Mouse (Mus musculus): Measurements from ENCODE around the gene Cluap1. TPM values are rescaled to one million over a fixed set of nuclear protein-coding genes. Genes with fewer than 3 reads are reported as not detected.
A peak's percentile ranks its signal among the peaks of the same experiment; 100 is the strongest.
"Not testable (repeated sequence)": the region's sequence is repeated elsewhere in the genome, so short reads cannot be mapped to it uniquely, and the experiment has no call there.

Gene Cluap1
- total RNA-seq, 2 experiments from 2014 or later: 6.4 to 6.9 TPM

DNA sequence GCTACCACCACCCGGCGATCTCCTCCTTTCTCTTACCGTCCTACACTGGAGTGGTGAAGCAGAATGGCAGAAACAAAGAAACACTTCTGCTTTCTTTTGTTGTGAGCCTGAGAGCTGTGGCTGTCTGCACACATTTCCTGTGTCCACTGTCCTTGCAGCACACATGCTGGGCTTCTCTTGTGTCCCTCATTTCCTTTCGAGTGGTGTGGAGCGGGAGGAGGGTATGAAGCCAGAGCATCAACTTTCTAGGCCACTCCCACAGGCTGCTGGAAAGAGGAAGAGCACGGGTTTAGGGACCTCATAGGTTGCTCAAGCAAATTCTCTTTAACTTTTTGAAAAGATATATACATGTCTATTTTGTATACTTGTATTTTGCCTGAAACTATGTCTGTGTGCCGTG lies 20.6 kb downstream of the Cluap1 start:
- no peak for DNase-seq
- intact Hi-C loops (cut with DNase I; ENCODE audit: low total_unique reads): no loop called here

GRCm38 (mm10) chr16:3933536-3933935 lies 24.9 kb downstream of the Cluap1 start:
- intact Hi-C loops (cut with DNase I; ENCODE audit: low total_unique reads): no loop called here
- DNase-seq: no peak

DNA sequence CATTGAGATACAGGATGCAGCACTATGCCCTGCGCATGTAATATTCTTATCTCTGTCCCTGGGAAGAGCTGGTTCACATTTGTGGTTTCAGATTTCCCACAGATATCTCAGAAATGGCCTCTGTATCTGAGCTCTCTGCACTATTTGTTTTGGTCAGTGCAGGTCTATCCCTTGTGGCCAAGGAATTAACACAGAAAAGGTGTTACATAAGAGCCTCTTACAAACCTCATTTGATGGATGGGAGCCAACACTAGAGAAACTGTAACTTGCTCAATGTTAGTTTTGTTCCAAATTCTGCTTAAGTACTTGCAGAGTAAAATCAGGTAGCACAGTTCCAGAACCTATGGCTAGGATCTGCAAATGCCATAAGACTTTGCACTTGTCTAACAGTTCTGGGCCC lies 25.5 kb downstream of the Cluap1 start:
- DNase-seq: no peak
- intact Hi-C loops (cut with DNase I; ENCODE audit: low total_unique reads): no loop called here

GRCm38 (mm10) chr16:3934701-3935100 lies 26.1 kb downstream of the Cluap1 start:
- intact Hi-C loops (cut with DNase I; ENCODE audit: low total_unique reads): no loop called here
- DNase-seq: no peak

DNA sequence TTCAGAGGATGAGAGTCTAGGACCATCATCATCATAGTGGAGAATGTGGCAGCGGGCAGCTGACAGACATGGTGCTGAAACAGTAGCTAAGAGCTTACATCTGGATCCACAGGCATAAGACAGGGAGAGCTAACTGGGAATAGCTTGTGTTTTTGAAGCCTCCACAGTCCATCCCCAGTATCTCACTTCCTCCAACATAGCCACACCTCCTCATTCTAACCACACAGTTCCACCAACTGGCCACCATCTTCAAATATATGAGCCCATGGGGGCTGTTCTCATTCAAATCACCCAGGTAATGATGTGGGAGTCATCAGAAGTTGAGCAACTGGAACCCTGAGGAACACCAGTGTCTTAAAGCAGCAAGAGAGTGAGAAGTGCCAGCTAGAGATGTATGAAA lies 42.5 kb downstream of the Cluap1 start:
- no peak for DNase-seq
- intact Hi-C loops (cut with DNase I; ENCODE audit: low total_unique reads): no loop called here

- intact Hi-C loops (cut with DNase I; ENCODE audit: low total_unique reads): no loop called here
- peak; percentile 54 for DNase-seq
Observed at GRCm38 (mm10) chr16:3956369-3956768, 47.8 kb downstream of the Cluap1 start.

DNA sequence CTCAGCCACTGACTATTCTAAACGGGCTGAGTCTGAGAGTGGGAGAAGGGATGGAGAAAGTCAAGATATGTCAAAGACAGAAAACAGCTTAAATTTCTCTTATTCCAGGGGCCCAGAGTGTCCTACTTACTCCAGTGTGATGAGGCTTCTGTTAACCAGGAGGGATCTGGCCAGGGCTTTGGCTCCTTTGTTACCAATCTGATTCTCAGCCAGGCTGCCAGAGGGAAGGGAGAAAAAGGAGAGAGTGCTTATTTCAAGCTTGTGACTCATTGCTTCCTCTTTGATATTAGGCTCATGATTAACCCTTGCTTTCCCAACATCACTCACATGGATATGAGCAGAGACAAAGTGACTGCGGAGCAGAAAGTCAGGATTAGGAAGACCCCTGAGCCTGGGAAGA lies 50.7 kb downstream of the Cluap1 start:
- intact Hi-C loops (cut with DNase I; ENCODE audit: low total_unique reads): no loop called here
- no peak for DNase-seq

- intact Hi-C loops (cut with DNase I; ENCODE audit: low total_unique reads): no loop called here
- no peak for DNase-seq
Observed at GRCm38 (mm10) chr16:3964990-3965389, 56.4 kb downstream of the Cluap1 start.

GRCm38 (mm10) chr16:3965534-3965933 lies 56.9 kb downstream of the Cluap1 start:
- no peak for DNase-seq
- intact Hi-C loops (cut with DNase I; ENCODE audit: low total_unique reads): no loop called here

DNA sequence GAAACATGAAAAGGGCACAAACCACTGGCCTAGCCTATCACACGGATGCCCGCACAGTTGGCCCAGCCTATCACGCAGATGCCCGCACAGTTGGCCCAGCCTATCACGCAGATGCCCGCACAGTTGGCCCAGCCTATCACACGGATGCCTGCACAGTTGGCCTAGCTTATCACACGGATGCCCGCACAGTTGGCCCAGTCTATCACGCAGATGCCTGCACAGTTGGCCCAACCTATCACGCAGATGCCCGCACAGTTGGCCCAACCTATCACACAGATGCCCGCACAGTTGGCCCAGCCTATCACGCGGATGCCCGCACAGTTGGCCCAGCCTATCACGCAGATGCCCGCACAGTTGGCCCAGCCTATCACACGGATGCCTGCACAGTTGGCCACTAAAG lies 65.9 kb downstream of the Cluap1 start:
- intact Hi-C loops (cut with DNase I; ENCODE audit: low total_unique reads); DNase-seq: not testable (repeated sequence)

- no peak for DNase-seq
- intact Hi-C loops (cut with DNase I; ENCODE audit: low total_unique reads): no loop called here
Observed at GRCm38 (mm10) chr16:3975658-3976057, 67.1 kb downstream of the Cluap1 start.

- no peak for DNase-seq
- intact Hi-C loops (cut with DNase I; ENCODE audit: low total_unique reads): no loop called here
Observed at GRCm38 (mm10) chr16:3976251-3976671, 67.7 kb downstream of the Cluap1 start, which contains the start of gene Nlrc3. Gene Nlrc3 (minus strand): TSS chr16:3976632.

GRCm38 (mm10) chr16:3976712-3977111 lies 68.1 kb downstream of the Cluap1 start:
- DNase-seq: no peak
- intact Hi-C loops (cut with DNase I; ENCODE audit: low total_unique reads): no loop called here

GRCm38 (mm10) chr16:3982173-3982572 lies 73.6 kb downstream of the Cluap1 start:
- no peak for DNase-seq
- intact Hi-C loops (cut with DNase I; ENCODE audit: low total_unique reads): no loop called here

DNA sequence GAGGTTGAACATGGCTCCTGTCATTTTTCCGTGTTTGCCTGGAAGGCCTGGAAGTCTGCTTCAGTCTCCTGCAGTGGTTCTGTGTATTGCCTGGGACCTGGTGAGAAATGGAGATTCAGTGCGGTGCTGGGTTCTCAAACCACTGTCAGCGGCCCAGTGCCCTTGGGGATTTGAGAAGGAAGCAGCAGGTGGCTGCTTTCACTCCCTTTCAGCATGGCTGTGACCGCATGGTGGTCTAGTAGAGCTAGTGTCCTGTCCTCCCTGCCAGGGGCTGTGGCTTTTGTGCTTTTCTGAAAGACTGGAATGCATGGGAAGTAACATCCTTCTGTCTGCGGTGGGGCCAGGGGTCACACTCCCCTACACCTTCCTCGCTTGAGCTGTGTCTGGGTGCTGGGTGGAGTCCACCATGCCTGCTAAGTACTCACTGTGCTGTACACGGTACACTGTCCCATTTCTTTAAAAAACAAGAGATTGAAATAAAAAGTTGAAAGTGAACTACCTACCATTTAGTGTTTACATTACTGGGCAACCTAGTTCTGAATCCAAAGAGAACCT lies 74.6 kb downstream of the Cluap1 start:
- intact Hi-C loops (cut with DNase I; ENCODE audit: low total_unique reads): no loop called here
- DNase-seq: no peak

DNA sequence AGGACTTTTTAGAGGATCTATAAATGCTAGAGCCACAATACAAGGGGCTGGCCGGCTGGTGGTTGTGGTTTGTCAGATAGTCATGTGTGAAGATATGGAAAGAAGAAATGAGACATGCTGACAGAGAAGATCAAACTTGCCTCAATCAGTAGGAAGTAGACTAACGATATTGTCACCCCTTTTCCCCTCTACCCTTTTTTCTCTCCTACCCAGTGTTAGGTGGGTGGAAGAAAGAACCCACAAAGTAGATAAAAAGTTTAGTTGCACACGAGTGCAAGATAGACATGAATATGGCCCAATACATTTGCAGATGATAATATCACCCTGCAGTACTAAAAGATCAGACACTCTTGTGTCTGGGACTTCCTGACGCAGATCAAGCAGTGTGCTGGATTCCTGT lies 79.8 kb downstream of the Cluap1 start:
- intact Hi-C loops (cut with DNase I; ENCODE audit: low total_unique reads): no loop called here
- no peak for DNase-seq

Small RNA genes within 50 kb of the gene (microRNA-seq; reads per million reads assigned to microRNA genes)
- 0 reads per million in 2 experiments for gene Gm23493

Other genes starting within 250 kb of the Cluap1 start
- gene Mefv, start 190.7 kb upstream of the Cluap1 start, total RNA-seq (2021): not detected
- 1 to 10 TPM; 6.0 to 6.7 TPM for gene Zfp263, start 164.7 kb upstream of the Cluap1 start, total RNA-seq (2021)
- not detected for gene Olfr15, start 77.9 kb upstream of the Cluap1 start, total RNA-seq (2021)
- gene Zfp174, start 61.5 kb upstream of the Cluap1 start, total RNA-seq (2021): 1 to 10 TPM; 1.2 to 1.3 TPM
- 10 to 100 TPM; 24.8 to 24.9 TPM for gene Naa60, start 36.4 kb upstream of the Cluap1 start, total RNA-seq (2021)
- gene Zfp597, start 24.2 kb upstream of the Cluap1 start, total RNA-seq (2021): 1 to 10 TPM; 5.6 to 6.8 TPM
- under 1 TPM; 0.45 to 0.58 TPM for gene Gm20695, start 24.2 kb upstream of the Cluap1 start, total RNA-seq (2021)
- 1 to 10 TPM; 1.7 to 2.2 TPM for gene 1700037C18Rik, start 112 bp upstream of the Cluap1 start, total RNA-seq (2021)
- gene Nlrc3, start 67.8 kb downstream of the Cluap1 start, total RNA-seq (2021): 1 to 10 TPM; 3.1 to 5.3 TPM
- gene Slx4, start 95.0 kb downstream of the Cluap1 start, total RNA-seq (2021): 1 to 10 TPM; 5.9 to 7.9 TPM
- gene Dnase1, start 128.1 kb downstream of the Cluap1 start, total RNA-seq (2021): not detected
- gene Trap1, start 169.0 kb downstream of the Cluap1 start, total RNA-seq (2021): 10 to 100 TPM; 89.0 to 91.9 TPM

All from gastrocnemius, postnatal 14 days (tissue).